Mouse (Mus musculus): ENCODE data around the gene Nit2. TPM values are rescaled to one million over a fixed set of nuclear protein-coding genes. Genes with fewer than 3 reads are reported as not detected.
A peak's percentile ranks its signal among the peaks of the same experiment; 100 is the strongest.

Nit2 gene
- 138 and 154 TPM in 2 replicates for polyA plus RNA-seq (2011; ENCODE audit: insufficient read depth, insufficient read length, low read depth, missing spikeins)

GRCm38 (mm10) chr16:57166611-57167513 lies at the start of gene Nit2:
Gene Nit2 (minus strand): TSS chr16:57167341.
- no peaks in the 10 kb centered on the region for H3K27me3 ChIP-seq (ENCODE audit: control insufficient read depth, insufficient read depth, low read length, poor library complexity, severe bottlenecking)
- peak within 1 kb of the TSS; percentile 72 for H3K9ac ChIP-seq (ENCODE audit: low read depth, poor library complexity, severe bottlenecking)
- H3K4me3 ChIP-seq (ENCODE audit: low read depth, low read length): peak within 1 kb of the TSS; percentile 83
- H3K27ac ChIP-seq (ENCODE audit: insufficient read depth, low read length): 0 out of 2 replicates have a peak within 1 kb of the TSS, but pooled peaks have one; percentile 25
- no peaks in the 10 kb centered on the region for H3K4me1 ChIP-seq (ENCODE audit: control insufficient read depth, insufficient read depth, low read length)
- peak; percentile 73 for TF ChIP-seq POLR2A (IDR thresholded peaks at IDR 0.05; ENCODE audit: insufficient read depth, low read length)
- TF ChIP-seq EP300 (IDR thresholded peaks at IDR 0.05; ENCODE audit: insufficient read depth, low read depth, low read length): no peak
- peak; percentile 72 for TF ChIP-seq CTCF (IDR thresholded peaks at IDR 0.05; ENCODE audit: low read depth, low read length)
- H3K9me3 ChIP-seq (replicated peaks; ENCODE audit: control insufficient read depth, insufficient read depth, low read length, poor library complexity, severe bottlenecking): no peaks in the 10 kb centered on the region
- H3K36me3 ChIP-seq (ENCODE audit: control insufficient read depth, insufficient read depth, low read length, poor library complexity, severe bottlenecking): peaks cover 18% of the 10 kb centered on the region

DNA sequence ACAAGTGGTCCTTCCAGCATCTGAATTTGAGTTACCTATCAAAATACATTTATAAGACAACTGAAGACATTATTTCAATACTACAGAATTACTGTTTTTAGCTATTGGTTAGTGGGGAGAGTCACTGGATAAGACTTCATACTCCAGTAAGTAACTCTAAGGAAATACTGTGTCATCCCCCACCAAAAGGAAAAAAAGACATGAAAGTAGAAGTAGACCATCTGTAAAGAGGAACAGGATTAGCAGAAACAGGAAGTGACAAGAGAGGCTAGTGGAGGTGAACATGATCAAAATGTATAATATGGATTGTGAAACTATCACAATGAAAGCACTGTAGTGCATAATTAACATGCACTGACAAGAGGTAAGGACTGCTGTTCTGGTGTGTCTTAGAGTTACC lies 48.8 kb upstream of the Nit2 start:
- no peak overlapping the region for H3K27ac ChIP-seq (ENCODE audit: insufficient read depth, low read length)
- H3K27me3 ChIP-seq (ENCODE audit: control insufficient read depth, insufficient read depth, low read length, poor library complexity, severe bottlenecking): no peaks in the 10 kb centered on the region
- no peaks in the 10 kb centered on the region for H3K4me1 ChIP-seq (ENCODE audit: control insufficient read depth, insufficient read depth, low read length)
- H3K9me3 ChIP-seq (replicated peaks; ENCODE audit: control insufficient read depth, insufficient read depth, low read length, poor library complexity, severe bottlenecking): no peaks in the 10 kb centered on the region
- TF ChIP-seq POLR2A (IDR thresholded peaks at IDR 0.05; ENCODE audit: insufficient read depth, low read length) (no peak), EP300 (IDR thresholded peaks at IDR 0.05; ENCODE audit: insufficient read depth, low read depth, low read length) (no peak), CTCF (IDR thresholded peaks at IDR 0.05; ENCODE audit: low read depth, low read length) (no peak)
- H3K36me3 ChIP-seq (ENCODE audit: control insufficient read depth, insufficient read depth, low read length, poor library complexity, severe bottlenecking): peaks cover 2% of the 10 kb centered on the region; the same call in 1 of the 2 replicates
- no peak overlapping the region for H3K4me3 ChIP-seq (ENCODE audit: low read depth, low read length)
- H3K9ac ChIP-seq (ENCODE audit: low read depth, poor library complexity, severe bottlenecking): no peak overlapping the region

GRCm38 (mm10) chr16:57211037-57211436 lies 43.9 kb upstream of the Nit2 start:
- H3K36me3 ChIP-seq (ENCODE audit: control insufficient read depth, insufficient read depth, low read length, poor library complexity, severe bottlenecking): peaks cover 2% of the 10 kb centered on the region; the same call in 1 of the 2 replicates
- no peak for TF ChIP-seq CTCF (IDR thresholded peaks at IDR 0.05; ENCODE audit: low read depth, low read length)
- no peak for TF ChIP-seq POLR2A (IDR thresholded peaks at IDR 0.05; ENCODE audit: insufficient read depth, low read length)
- TF ChIP-seq EP300 (IDR thresholded peaks at IDR 0.05; ENCODE audit: insufficient read depth, low read depth, low read length): no peak
- H3K4me1 ChIP-seq (ENCODE audit: control insufficient read depth, insufficient read depth, low read length): no peaks in the 10 kb centered on the region
- H3K9me3 ChIP-seq (replicated peaks; ENCODE audit: control insufficient read depth, insufficient read depth, low read length, poor library complexity, severe bottlenecking): no peaks in the 10 kb centered on the region
- no peak overlapping the region for H3K9ac ChIP-seq (ENCODE audit: low read depth, poor library complexity, severe bottlenecking)
- H3K27ac ChIP-seq (ENCODE audit: insufficient read depth, low read length): no peak overlapping the region
- H3K27me3 ChIP-seq (ENCODE audit: control insufficient read depth, insufficient read depth, low read length, poor library complexity, severe bottlenecking): no peaks in the 10 kb centered on the region
- H3K4me3 ChIP-seq (ENCODE audit: low read depth, low read length): no peak overlapping the region

GRCm38 (mm10) chr16:57208342-57208741 lies 41.2 kb upstream of the Nit2 start:
- no peak overlapping the region for H3K9ac ChIP-seq (ENCODE audit: low read depth, poor library complexity, severe bottlenecking)
- no peaks in the 10 kb centered on the region for H3K4me1 ChIP-seq (ENCODE audit: control insufficient read depth, insufficient read depth, low read length)
- no peak overlapping the region for H3K27ac ChIP-seq (ENCODE audit: insufficient read depth, low read length)
- no peaks in the 10 kb centered on the region for H3K9me3 ChIP-seq (replicated peaks; ENCODE audit: control insufficient read depth, insufficient read depth, low read length, poor library complexity, severe bottlenecking)
- H3K4me3 ChIP-seq (ENCODE audit: low read depth, low read length): no peak overlapping the region
- H3K27me3 ChIP-seq (ENCODE audit: control insufficient read depth, insufficient read depth, low read length, poor library complexity, severe bottlenecking): no peaks in the 10 kb centered on the region
- H3K36me3 ChIP-seq (ENCODE audit: control insufficient read depth, insufficient read depth, low read length, poor library complexity, severe bottlenecking): peaks cover 2% of the 10 kb centered on the region; the same call in 1 of the 2 replicates
- no peak for TF ChIP-seq CTCF (IDR thresholded peaks at IDR 0.05; ENCODE audit: low read depth, low read length)
- no peak for TF ChIP-seq EP300 (IDR thresholded peaks at IDR 0.05; ENCODE audit: insufficient read depth, low read depth, low read length)
- no peak for TF ChIP-seq POLR2A (IDR thresholded peaks at IDR 0.05; ENCODE audit: insufficient read depth, low read length)

- H3K4me1 ChIP-seq (ENCODE audit: control insufficient read depth, insufficient read depth, low read length): peaks cover 5% of the 10 kb centered on the region
- H3K4me3 ChIP-seq (ENCODE audit: low read depth, low read length): no peak overlapping the region
- H3K36me3 ChIP-seq (ENCODE audit: control insufficient read depth, insufficient read depth, low read length, poor library complexity, severe bottlenecking): peaks cover 1% of the 10 kb centered on the region
- TF ChIP-seq CTCF (IDR thresholded peaks at IDR 0.05; ENCODE audit: low read depth, low read length) (no peak), POLR2A (IDR thresholded peaks at IDR 0.05; ENCODE audit: insufficient read depth, low read length) (no peak), EP300 (IDR thresholded peaks at IDR 0.05; ENCODE audit: insufficient read depth, low read depth, low read length) (no peak)
- H3K9me3 ChIP-seq (replicated peaks; ENCODE audit: control insufficient read depth, insufficient read depth, low read length, poor library complexity, severe bottlenecking): no peaks in the 10 kb centered on the region
- no peak overlapping the region for H3K27ac ChIP-seq (ENCODE audit: insufficient read depth, low read length)
- no peak overlapping the region for H3K9ac ChIP-seq (ENCODE audit: low read depth, poor library complexity, severe bottlenecking)
- no peaks in the 10 kb centered on the region for H3K27me3 ChIP-seq (ENCODE audit: control insufficient read depth, insufficient read depth, low read length, poor library complexity, severe bottlenecking)
These were observed 30.1 kb upstream of the Nit2 start for GRCm38 (mm10) chr16:57197281-57197680.

DNA sequence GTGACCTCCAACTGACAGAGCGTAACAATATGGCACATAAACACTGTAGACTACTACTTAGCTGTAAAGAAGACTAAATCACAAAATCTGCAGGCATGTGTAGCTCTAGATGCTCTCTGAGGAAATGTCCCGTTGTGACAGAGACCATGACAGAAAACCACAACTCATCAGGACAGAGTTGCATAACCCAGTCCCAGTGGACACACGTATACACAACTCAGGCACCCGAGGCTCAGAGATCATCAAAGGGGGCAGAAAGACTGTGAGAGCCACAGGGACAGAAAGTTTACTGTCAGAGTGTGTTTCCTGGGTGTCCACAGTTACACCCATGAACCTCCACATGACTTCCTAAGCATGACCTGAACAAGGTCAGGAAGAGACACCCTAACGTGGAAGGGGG lies 29.4 kb upstream of the Nit2 start:
- H3K36me3 ChIP-seq (ENCODE audit: control insufficient read depth, insufficient read depth, low read length, poor library complexity, severe bottlenecking): peaks cover 2% of the 10 kb centered on the region
- no peaks in the 10 kb centered on the region for H3K27me3 ChIP-seq (ENCODE audit: control insufficient read depth, insufficient read depth, low read length, poor library complexity, severe bottlenecking)
- H3K4me1 ChIP-seq (ENCODE audit: control insufficient read depth, insufficient read depth, low read length): peaks cover 5% of the 10 kb centered on the region
- H3K27ac ChIP-seq (ENCODE audit: insufficient read depth, low read length): no peak overlapping the region
- no peaks in the 10 kb centered on the region for H3K9me3 ChIP-seq (replicated peaks; ENCODE audit: control insufficient read depth, insufficient read depth, low read length, poor library complexity, severe bottlenecking)
- no peak overlapping the region for H3K4me3 ChIP-seq (ENCODE audit: low read depth, low read length)
- no peak for TF ChIP-seq POLR2A (IDR thresholded peaks at IDR 0.05; ENCODE audit: insufficient read depth, low read length)
- no peak for TF ChIP-seq CTCF (IDR thresholded peaks at IDR 0.05; ENCODE audit: low read depth, low read length)
- no peak for TF ChIP-seq EP300 (IDR thresholded peaks at IDR 0.05; ENCODE audit: insufficient read depth, low read depth, low read length)
- no peak overlapping the region for H3K9ac ChIP-seq (ENCODE audit: low read depth, poor library complexity, severe bottlenecking)

Measured in ES-Bruce4 (cell line).